Mouse (Mus musculus): ENCODE data around the gene Ptprd. TPM values are rescaled to one million over a fixed set of nuclear protein-coding genes. Genes with fewer than 3 reads are reported as not detected.

Gene Ptprd
- polyA plus RNA-seq, 1 experiment from 2014 or later, result 6.3 TPM

DNA sequence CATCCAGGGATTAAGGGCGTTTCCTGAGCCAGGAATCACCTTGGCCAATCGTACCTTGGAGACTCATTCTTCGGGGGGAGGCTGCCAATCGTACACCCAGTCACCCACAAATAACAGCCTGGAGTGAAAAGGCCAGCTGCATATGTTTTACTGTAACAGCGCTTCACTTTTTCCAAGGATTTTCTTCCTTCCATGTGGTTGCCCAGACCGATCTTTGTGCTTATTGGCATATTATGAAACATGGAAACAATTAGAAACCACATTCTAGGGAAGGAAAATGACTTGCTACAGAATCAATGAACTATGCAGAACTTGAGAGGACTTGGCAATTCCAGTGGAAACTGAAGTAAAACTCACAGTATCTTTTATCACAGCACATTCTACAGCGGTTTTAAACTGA, 2218.7 kb downstream of the Ptprd start:
- ATAC-seq (ENCODE audit: low read depth), result no peak

DNA sequence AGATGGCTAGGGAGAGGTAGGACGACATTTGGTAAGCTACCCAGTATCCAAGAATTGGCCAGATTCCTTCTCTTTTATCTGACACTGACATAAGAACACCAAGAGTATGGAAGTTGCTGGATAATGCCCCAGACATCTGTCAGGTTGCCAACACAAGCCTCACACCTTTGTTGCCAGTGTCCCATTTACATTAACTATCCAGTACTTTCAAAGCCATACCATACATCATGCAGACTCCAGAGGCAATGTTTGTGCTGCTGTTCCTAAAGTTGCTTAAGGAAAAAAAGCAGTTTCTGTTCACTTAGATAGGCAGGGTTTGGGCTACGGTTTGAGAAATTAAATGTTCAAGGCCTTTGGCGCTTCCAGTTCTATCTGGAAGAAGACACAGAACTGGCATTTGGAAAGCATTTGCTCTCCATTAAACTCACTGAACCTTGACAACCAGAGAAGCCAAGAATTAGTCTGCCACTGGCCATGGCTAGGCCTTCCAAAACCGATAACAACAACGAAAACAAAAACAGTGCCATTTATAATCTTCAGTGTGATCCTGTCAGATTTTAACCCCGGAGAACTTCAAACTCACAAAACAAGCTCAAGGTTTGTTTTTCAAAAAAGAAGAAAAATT, 2220.0 kb downstream of the Ptprd start:
- 69% methylated on average over 6 of the region's 6 CpGs for whole genome bisulfite sequencing (ENCODE audit: insufficient replicate concordance)
- no peaks in the 10 kb centered on the region for H3K4me1 ChIP-seq (ENCODE audit: control insufficient read depth, low read depth, low read length)
- no peak overlapping the region for H3K9ac ChIP-seq (ENCODE audit: low read depth, low read length)
- no peaks in the 10 kb centered on the region for H3K36me3 ChIP-seq (ENCODE audit: control insufficient read depth, insufficient read depth)
- no peak overlapping the region for H3K4me3 ChIP-seq (ENCODE audit: low read depth, low read length)
- no peaks in the 10 kb centered on the region for H3K27me3 ChIP-seq (ENCODE audit: control insufficient read depth, insufficient read depth, low read depth, low read length)
- ATAC-seq (ENCODE audit: low read depth), result no peak
- no peak overlapping the region for H3K27ac ChIP-seq (ENCODE audit: low read length)
- H3K9me3 ChIP-seq (replicated peaks; ENCODE audit: control insufficient read depth, low read length), result no peaks in the 10 kb centered on the region
- no peak overlapping the region for H3K4me2 ChIP-seq (ENCODE audit: low read depth, low read length)

More for the DNA sequence above, 2218.7 kb downstream of the Ptprd start:
- Histone ChIP-seq H3K4me2 (ENCODE audit: low read depth, low read length) (no peak overlapping the region), H3K4me3 (ENCODE audit: low read depth, low read length) (no peak overlapping the region), H3K4me1 (ENCODE audit: control insufficient read depth, low read depth, low read length) (no peaks in the 10 kb centered on the region), H3K9ac (ENCODE audit: low read depth, low read length) (no peak overlapping the region), H3K36me3 (ENCODE audit: control insufficient read depth, insufficient read depth) (no peaks in the 10 kb centered on the region), H3K27ac (ENCODE audit: low read length) (no peak overlapping the region), H3K9me3 (replicated peaks; ENCODE audit: control insufficient read depth, low read length) (no peaks in the 10 kb centered on the region), H3K27me3 (ENCODE audit: control insufficient read depth, insufficient read depth, low read depth, low read length) (no peaks in the 10 kb centered on the region)
- WGBS (ENCODE audit: insufficient replicate concordance), result 69% methylated on average over 7 of the region's 7 CpGs

DNA sequence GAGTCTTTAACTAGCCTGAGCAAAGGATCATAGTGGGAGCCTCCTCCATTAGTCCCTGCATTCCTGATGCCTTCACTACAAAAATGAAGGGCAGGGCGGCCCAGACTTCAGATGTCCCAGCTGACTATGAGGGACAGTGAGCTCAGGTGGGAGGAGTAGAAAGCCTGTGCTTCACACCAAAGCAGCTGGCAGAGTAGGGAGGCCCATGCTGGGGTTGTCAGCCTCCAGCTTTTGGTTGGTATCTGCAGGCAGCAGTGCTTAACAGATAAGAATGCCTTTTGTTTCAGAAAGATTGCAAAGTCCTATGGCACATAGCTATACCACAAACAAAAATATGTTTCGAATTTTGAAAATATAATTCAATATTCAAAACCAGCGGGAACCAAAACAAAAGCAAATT, 2237.0 kb downstream of the Ptprd start:
- Histone ChIP-seq H3K4me3 (ENCODE audit: low read depth, low read length) (no peak overlapping the region), H3K36me3 (ENCODE audit: control insufficient read depth, insufficient read depth) (no peaks in the 10 kb centered on the region), H3K4me2 (ENCODE audit: low read depth, low read length) (no peak overlapping the region), H3K9me3 (replicated peaks; ENCODE audit: control insufficient read depth, low read length) (no peaks in the 10 kb centered on the region), H3K27ac (ENCODE audit: low read length) (no peak overlapping the region), H3K4me1 (ENCODE audit: control insufficient read depth, low read depth, low read length) (no peaks in the 10 kb centered on the region), H3K9ac (ENCODE audit: low read depth, low read length) (no peak overlapping the region), H3K27me3 (ENCODE audit: control insufficient read depth, insufficient read depth, low read depth, low read length) (no peaks in the 10 kb centered on the region)
- WGBS (ENCODE audit: insufficient replicate concordance), result 36% methylated on average over 3 of the region's 3 CpGs
- ATAC-seq (ENCODE audit: low read depth), result peak; percentile 47

DNA sequence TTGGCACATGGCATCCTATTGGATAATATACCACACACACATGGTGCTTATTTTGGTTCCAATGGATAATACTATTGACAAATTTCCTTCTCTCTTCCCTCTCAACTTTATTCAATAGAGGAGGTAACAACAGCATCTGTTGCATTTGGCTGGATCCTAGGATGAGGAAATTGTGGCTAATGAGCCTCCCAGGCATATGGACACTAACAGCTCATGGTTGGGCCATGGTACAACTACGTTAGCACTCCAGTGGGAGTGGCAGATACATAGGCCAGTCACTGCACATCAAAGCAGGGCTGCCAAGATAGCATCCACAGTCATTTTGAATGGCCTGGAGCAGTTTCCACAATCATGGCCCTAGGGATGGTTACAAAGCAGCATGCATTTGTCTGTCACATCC, 2238.4 kb downstream of the Ptprd start:
- ATAC-seq (ENCODE audit: low read depth), result no peak
- Histone ChIP-seq H3K4me1 (ENCODE audit: control insufficient read depth, low read depth, low read length) (no peaks in the 10 kb centered on the region), H3K9ac (ENCODE audit: low read depth, low read length) (no peak overlapping the region), H3K36me3 (ENCODE audit: control insufficient read depth, insufficient read depth) (no peaks in the 10 kb centered on the region), H3K9me3 (replicated peaks; ENCODE audit: control insufficient read depth, low read length) (no peaks in the 10 kb centered on the region), H3K4me2 (ENCODE audit: low read depth, low read length) (no peak overlapping the region), H3K4me3 (ENCODE audit: low read depth, low read length) (no peak overlapping the region), H3K27ac (ENCODE audit: low read length) (no peak overlapping the region), H3K27me3 (ENCODE audit: control insufficient read depth, insufficient read depth, low read depth, low read length) (no peaks in the 10 kb centered on the region)
- 59% methylated on average over 1 of the region's 1 CpGs for WGBS (ENCODE audit: insufficient replicate concordance)

GRCm38 (mm10) chr4:75969961-75970360, 2241.8 kb downstream of the Ptprd start:
- Histone ChIP-seq H3K9ac (ENCODE audit: low read depth, low read length) (no peak overlapping the region), H3K27me3 (ENCODE audit: control insufficient read depth, insufficient read depth, low read depth, low read length) (no peaks in the 10 kb centered on the region), H3K27ac (ENCODE audit: low read length) (no peak overlapping the region), H3K4me2 (ENCODE audit: low read depth, low read length) (no peak overlapping the region), H3K4me3 (ENCODE audit: low read depth, low read length) (no peak overlapping the region), H3K36me3 (ENCODE audit: control insufficient read depth, insufficient read depth) (no peaks in the 10 kb centered on the region), H3K9me3 (replicated peaks; ENCODE audit: control insufficient read depth, low read length) (no peaks in the 10 kb centered on the region), H3K4me1 (ENCODE audit: control insufficient read depth, low read depth, low read length) (no peaks in the 10 kb centered on the region)
- ATAC-seq (ENCODE audit: low read depth), result no peak
- 45% methylated on average over 2 of the region's 2 CpGs for WGBS (ENCODE audit: insufficient replicate concordance)

DNA sequence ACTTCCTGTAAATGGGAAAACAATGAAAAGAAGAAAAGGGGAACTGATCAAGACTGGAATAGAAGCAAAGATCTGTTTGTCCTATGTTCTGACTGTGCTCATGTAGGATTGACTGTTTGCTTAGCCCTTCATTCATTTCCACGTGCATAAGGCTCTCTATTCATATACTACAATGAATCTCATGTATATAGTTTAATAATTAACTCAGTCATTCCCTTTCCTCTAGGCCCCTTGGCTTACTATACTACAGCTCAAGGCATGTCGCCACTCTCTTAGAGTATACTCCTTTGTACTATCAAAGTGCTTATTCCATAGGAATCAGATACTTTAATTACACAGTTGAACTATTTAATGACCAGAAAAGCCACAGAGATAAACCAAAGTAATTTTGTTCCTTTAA, 2243.1 kb downstream of the Ptprd start:
- Histone ChIP-seq H3K27ac (ENCODE audit: low read length) (no peak overlapping the region), H3K4me2 (ENCODE audit: low read depth, low read length) (no peak overlapping the region), H3K9me3 (replicated peaks; ENCODE audit: control insufficient read depth, low read length) (no peaks in the 10 kb centered on the region), H3K4me3 (ENCODE audit: low read depth, low read length) (no peak overlapping the region), H3K27me3 (ENCODE audit: control insufficient read depth, insufficient read depth, low read depth, low read length) (no peaks in the 10 kb centered on the region), H3K4me1 (ENCODE audit: control insufficient read depth, low read depth, low read length) (no peaks in the 10 kb centered on the region), H3K9ac (ENCODE audit: low read depth, low read length) (no peak overlapping the region), H3K36me3 (ENCODE audit: control insufficient read depth, insufficient read depth) (no peaks in the 10 kb centered on the region)
- 51% methylated on average over 2 of the region's 2 CpGs for WGBS (ENCODE audit: insufficient replicate concordance)
- ATAC-seq (ENCODE audit: low read depth), result no peak

- Histone ChIP-seq H3K9me3 (replicated peaks; ENCODE audit: control insufficient read depth, low read length) (no peaks in the 10 kb centered on the region), H3K36me3 (ENCODE audit: control insufficient read depth, insufficient read depth) (no peaks in the 10 kb centered on the region), H3K27ac (ENCODE audit: low read length) (no peak overlapping the region), H3K4me2 (ENCODE audit: low read depth, low read length) (no peak overlapping the region), H3K4me1 (ENCODE audit: control insufficient read depth, low read depth, low read length) (no peaks in the 10 kb centered on the region), H3K4me3 (ENCODE audit: low read depth, low read length) (no peak overlapping the region), H3K9ac (ENCODE audit: low read depth, low read length) (no peak overlapping the region), H3K27me3 (ENCODE audit: control insufficient read depth, insufficient read depth, low read depth, low read length) (no peaks in the 10 kb centered on the region)
- 56% methylated on average over 3 of the region's 3 CpGs for WGBS (ENCODE audit: insufficient replicate concordance)
- no peak for ATAC-seq (ENCODE audit: low read depth)
Observed at GRCm38 (mm10) chr4:75965810-75966209, 2246.0 kb downstream of the Ptprd start.

DNA sequence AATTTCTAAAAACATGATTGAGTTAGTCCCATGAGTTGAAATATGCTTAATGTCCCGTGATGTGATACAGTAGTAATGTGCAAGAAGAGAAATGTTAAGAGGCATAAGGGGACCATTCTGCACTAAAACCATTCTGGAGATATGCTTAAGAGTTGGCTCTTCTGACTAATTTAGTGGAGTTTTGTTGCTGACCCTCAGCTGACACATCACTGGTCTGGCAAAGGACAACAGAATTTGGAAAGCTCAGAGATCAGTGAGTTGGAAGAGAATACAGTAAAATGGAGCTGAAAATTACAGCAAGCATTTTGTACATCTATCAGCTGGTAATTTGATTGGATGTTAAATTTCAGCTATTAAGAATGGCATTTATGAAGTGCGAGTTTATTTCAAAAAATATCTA, 2248.8 kb downstream of the Ptprd start:
- no peak overlapping the region for H3K4me3 ChIP-seq (ENCODE audit: low read depth, low read length)
- no peaks in the 10 kb centered on the region for H3K4me1 ChIP-seq (ENCODE audit: control insufficient read depth, low read depth, low read length)
- no peaks in the 10 kb centered on the region for H3K36me3 ChIP-seq (ENCODE audit: control insufficient read depth, insufficient read depth)
- 56% methylated on average over 2 of the region's 2 CpGs for WGBS (ENCODE audit: insufficient replicate concordance)
- no peak overlapping the region for H3K4me2 ChIP-seq (ENCODE audit: low read depth, low read length)
- no peaks in the 10 kb centered on the region for H3K9me3 ChIP-seq (replicated peaks; ENCODE audit: control insufficient read depth, low read length)
- ATAC-seq (ENCODE audit: low read depth), result no peak
- no peaks in the 10 kb centered on the region for H3K27me3 ChIP-seq (ENCODE audit: control insufficient read depth, insufficient read depth, low read depth, low read length)
- no peak overlapping the region for H3K9ac ChIP-seq (ENCODE audit: low read depth, low read length)
- no peak overlapping the region for H3K27ac ChIP-seq (ENCODE audit: low read length)

DNA sequence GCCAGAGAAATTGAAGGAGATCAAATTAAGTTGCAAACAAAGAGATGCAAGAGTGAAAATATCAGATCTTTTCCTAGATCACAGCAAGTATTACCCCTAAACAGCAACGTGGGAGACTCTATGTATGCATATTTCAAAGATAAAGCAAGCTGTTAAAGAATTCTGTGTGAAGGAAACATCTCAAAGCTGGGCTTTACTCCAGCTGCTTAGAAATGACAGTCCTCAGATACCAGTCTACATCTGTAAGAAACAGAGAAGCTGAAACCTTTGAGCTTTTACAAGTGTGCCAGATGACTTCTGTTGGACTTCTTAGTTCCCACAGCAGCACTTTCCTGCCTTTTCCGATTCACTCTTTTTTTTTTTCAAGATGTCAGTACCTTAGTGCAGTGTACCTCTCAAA, 2249.9 kb downstream of the Ptprd start:
- Histone ChIP-seq H3K4me1 (ENCODE audit: control insufficient read depth, low read depth, low read length) (no peaks in the 10 kb centered on the region), H3K27ac (ENCODE audit: low read length) (no peak overlapping the region), H3K4me2 (ENCODE audit: low read depth, low read length) (no peak overlapping the region), H3K4me3 (ENCODE audit: low read depth, low read length) (no peak overlapping the region), H3K9ac (ENCODE audit: low read depth, low read length) (no peak overlapping the region), H3K36me3 (ENCODE audit: control insufficient read depth, insufficient read depth) (no peaks in the 10 kb centered on the region), H3K9me3 (replicated peaks; ENCODE audit: control insufficient read depth, low read length) (no peaks in the 10 kb centered on the region), H3K27me3 (ENCODE audit: control insufficient read depth, insufficient read depth, low read depth, low read length) (no peaks in the 10 kb centered on the region)
- no peak for ATAC-seq (ENCODE audit: low read depth)
- 43% methylated on average over 2 of the region's 2 CpGs for WGBS (ENCODE audit: insufficient replicate concordance)

Measured in liver, embryonic 16.5 days (tissue).